Mouse (Mus musculus) liver, postnatal 0 days (tissue): ENCODE measurements around the gene Abat. TPM values are rescaled to one million over a fixed set of nuclear protein-coding genes. Genes with fewer than 3 reads are reported as not detected.

Experiments used
- ATAC-seq: fragments of 200-750 bp; cut with Nextera tagmentation; 2 replicates; pipeline ENCODE4 v1.8.0; 2017; ENCODE audit warnings: mild to moderate bottlenecking, moderate library complexity
- DNase-seq: peaks from one replicate; pipeline ENCODE4 v3.0.0-alpha.2; 2016
- H3K27ac ChIP-seq: fragments of 300-500 bp; sonication (generic); 2 replicates; pipeline ENCODE4 v1.5.1; 2014; ENCODE audit warnings: antibody characterized with exemption, moderate library complexity, mild to moderate bottlenecking, low read depth
- H3K27me3 ChIP-seq: fragments of 300-500 bp; sonication (generic); 2 replicates; pipeline ENCODE4 v1.6.1; 2014; ENCODE audit warnings: low read length, control low read depth, mixed read lengths; ENCODE audit not compliant: insufficient read depth
- H3K36me3 ChIP-seq: fragments of 300-500 bp; sonication (generic); replicated peaks from 2 replicates; pipeline ENCODE4 v1.6.1; 2014; ENCODE audit warnings: mild to moderate bottlenecking, control low read depth, low read length, moderate library complexity, mixed read lengths; ENCODE audit not compliant: insufficient read depth
- H3K4me1 ChIP-seq: fragments of 300-500 bp; sonication (generic); 2 replicates; pipeline ENCODE4 v1.6.1; 2014; ENCODE audit warnings: antibody characterized with exemption, mild to moderate bottlenecking, control low read depth; ENCODE audit not compliant: insufficient read depth
- H3K4me2 ChIP-seq: fragments of 300-500 bp; sonication (generic); 2 replicates; pipeline ENCODE4 v1.6.1; 2014; ENCODE audit warnings: low read depth, mild to moderate bottlenecking, low read length, moderate library complexity, mixed read lengths
- H3K4me3 ChIP-seq: fragments of 300-500 bp; sonication (generic); 2 replicates; pipeline ENCODE4 v1.5.1; 2014; ENCODE audit warnings: low read depth, low read length
- H3K9ac ChIP-seq: fragments of 300-500 bp; sonication (generic); replicated peaks from 2 replicates; pipeline ENCODE4 v1.6.1; 2014; ENCODE audit warnings: mild to moderate bottlenecking, moderate library complexity
- H3K9me3 ChIP-seq: fragments of 300-500 bp; sonication (generic); 2 replicates; pipeline ENCODE4 v1.6.1; 2016; ENCODE audit warnings: mild to moderate bottlenecking, control low read depth, low read length, mixed read lengths
- CTCF ChIP-seq: sonication (generic); IDR thresholded peaks from 2 replicates; pipeline ENCODE4 v1.5.1; 2016; ENCODE audit warnings: antibody characterized with exemption, low read depth
- EP300 ChIP-seq: IDR thresholded peaks from 2 replicates; pipeline ENCODE4 v1.6.1; 2016; ENCODE audit warnings: antibody characterized with exemption, low read depth, mild to moderate bottlenecking
- WGBS: fragments of 180-500 bp; shearing (Covaris S2); extraction: QIAGEN DNeasy Blood & Tissue Kit; methylation state at CpG from one replicate; pipeline ENCODE4 v1.1.7; 2014; ENCODE audit not compliant: insufficient replicate concordance; 5-methylcytosine and 5-hydroxymethylcytosine counted together
- polyA plus RNA-seq: library from polyadenylated mRNA; unstranded; fragments of >200 nt; fragmentation: Nextera tagmentation; extraction: Ambion mirVana; gene quantifications from 2 replicates; pipeline ENCODE4 v1.2.1, GENCODE M21; 2015

Abat gene
- polyA plus RNA-seq, 1 experiment from 2014 or later = 37.8 TPM

GRCm38 (mm10) chr16:8514180-8514579 lies 951 bp downstream of the Abat start:
- no peaks in the 10 kb centered on the region; the same call in 1 of the 2 replicates for H3K36me3 ChIP-seq
- no peaks in the 10 kb centered on the region for H3K27me3 ChIP-seq

DNA sequence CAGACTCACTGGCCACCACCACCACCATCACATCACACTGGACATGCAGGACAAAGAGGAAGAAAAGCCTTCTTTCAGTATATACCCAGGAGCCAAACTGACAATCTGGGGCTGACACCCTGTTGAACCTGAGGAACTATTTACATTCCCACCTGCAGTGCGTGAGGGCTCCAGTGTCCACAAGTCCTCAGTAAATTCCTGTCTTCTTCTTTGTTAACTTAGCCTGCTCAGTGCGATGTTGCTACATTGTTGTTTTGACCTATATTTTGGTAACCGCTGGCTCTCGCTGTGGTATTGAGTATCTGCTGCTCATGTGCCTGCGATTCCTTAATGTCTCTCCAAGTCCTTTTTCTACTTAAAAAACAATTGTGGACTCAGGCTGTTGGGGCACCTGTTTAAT lies 7.3 kb downstream of the Abat start:
- no peak overlapping the region for H3K9ac ChIP-seq
- H3K36me3 ChIP-seq = no peaks in the 10 kb centered on the region; the same call in 1 of the 2 replicates
- no peak for DNase-seq
- peak; percentile 55 for ATAC-seq
- peaks cover 16% of the 10 kb centered on the region for H3K4me1 ChIP-seq
- no peak overlapping the region; the same call in 1 of the 2 replicates for H3K4me2 ChIP-seq
- 53% methylated on average over 5 of the region's 5 CpGs for WGBS
- H3K27me3 ChIP-seq = no peaks in the 10 kb centered on the region
- no peak for TF ChIP-seq CTCF
- no peak for TF ChIP-seq EP300
- H3K27ac ChIP-seq = peak overlapping the region; percentile 58
- no peaks in the 10 kb centered on the region for H3K9me3 ChIP-seq
- no peak overlapping the region for H3K4me3 ChIP-seq

More at GRCm38 (mm10) chr16:8514180-8514579, 951 bp downstream of the Abat start:
- peak; percentile 55 for DNase-seq
- Histone ChIP-seq H3K9me3 (no peaks in the 10 kb centered on the region), H3K4me2 (peak overlapping the region; percentile 72), H3K9ac (peak overlapping the region; percentile 65), H3K4me3 (peak overlapping the region; percentile 58), H3K4me1 (peaks cover 5% of the 10 kb centered on the region; the same call in 1 of the 2 replicates), H3K27ac (peak overlapping the region; percentile 89)
- WGBS = 51% methylated on average over 4 of the region's 4 CpGs
- ATAC-seq = no peak
- TF ChIP-seq EP300 (no peak), CTCF (no peak)

- Histone ChIP-seq H3K36me3 (no peaks in the 10 kb centered on the region; the same call in 1 of the 2 replicates), H3K27ac (peak overlapping the region; percentile 1; the same call in 1 of the 2 replicates), H3K4me1 (peaks cover 19% of the 10 kb centered on the region), H3K27me3 (no peaks in the 10 kb centered on the region), H3K9ac (no peak overlapping the region), H3K4me2 (no peak overlapping the region), H3K4me3 (no peak overlapping the region), H3K9me3 (no peaks in the 10 kb centered on the region)
- TF ChIP-seq CTCF (no peak), EP300 (no peak)
- no peak for ATAC-seq
- DNase-seq = no peak
- 36% methylated on average over 4 of the region's 4 CpGs for WGBS
These were observed 8.1 kb downstream of the Abat start for GRCm38 (mm10) chr16:8521322-8521721.

DNA sequence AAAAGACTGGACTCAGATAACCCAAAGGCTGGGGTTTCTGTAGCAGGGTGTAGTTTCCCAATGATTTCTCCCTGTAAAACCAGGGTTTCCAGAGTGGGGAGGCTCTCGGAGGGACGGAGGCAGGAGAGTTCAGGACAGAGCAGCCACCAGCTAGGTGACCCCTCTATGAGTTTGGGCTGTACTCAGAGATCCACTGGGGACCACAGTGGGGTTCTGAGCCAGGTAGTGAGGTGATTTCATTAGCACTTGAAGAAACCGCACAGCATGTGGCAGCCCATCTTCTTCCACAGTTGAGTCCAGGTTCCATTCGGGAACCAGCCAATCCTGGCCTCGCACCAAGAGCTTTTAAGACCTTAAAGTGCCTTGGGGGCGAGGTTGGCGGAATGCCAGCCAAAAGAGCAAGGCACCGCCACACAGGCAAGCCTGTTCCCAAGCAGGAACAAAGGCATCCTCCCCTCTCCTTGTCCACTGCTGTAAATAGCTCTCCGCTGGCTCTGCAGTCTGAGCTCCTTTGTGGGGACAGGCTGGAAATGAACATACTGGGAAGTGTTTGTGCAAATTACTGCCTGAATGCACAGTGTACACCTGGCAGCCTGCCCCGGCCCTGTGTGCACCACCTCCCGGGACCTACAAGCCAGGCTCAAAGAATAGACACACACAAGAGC lies 10.4 kb downstream of the Abat start:
- Histone ChIP-seq H3K36me3 (0 out of 2 replicates have a peak, but pooled peaks cover 2% of the 10 kb centered on the region), H3K9me3 (no peaks in the 10 kb centered on the region), H3K9ac (no peak overlapping the region), H3K4me1 (peaks cover 19% of the 10 kb centered on the region), H3K4me2 (no peak overlapping the region), H3K27me3 (no peaks in the 10 kb centered on the region), H3K4me3 (no peak overlapping the region), H3K27ac (peak overlapping the region; percentile 25; the same call in 1 of the 2 replicates)
- ATAC-seq = peak; percentile 22; the same call in 1 of the 2 replicates
- DNase-seq = peak; percentile 38
- TF ChIP-seq EP300 (no peak), CTCF (no peak)
- WGBS = 44% methylated on average over 11 of the region's 11 CpGs

GRCm38 (mm10) chr16:8524163-8524847 lies 11.1 kb downstream of the Abat start:
- Histone ChIP-seq H3K27me3 (no peaks in the 10 kb centered on the region), H3K4me3 (no peak overlapping the region), H3K27ac (no peak overlapping the region), H3K9ac (no peak overlapping the region), H3K4me2 (no peak overlapping the region), H3K9me3 (no peaks in the 10 kb centered on the region), H3K4me1 (peaks cover 19% of the 10 kb centered on the region), H3K36me3 (0 out of 2 replicates have a peak, but pooled peaks cover 2% of the 10 kb centered on the region)
- ATAC-seq = no peak
- WGBS = 74% methylated on average over 16 of the region's 16 CpGs
- DNase-seq = no peak
- TF ChIP-seq CTCF (no peak), EP300 (no peak)

- Histone ChIP-seq H3K4me3 (no peak overlapping the region), H3K27me3 (no peaks in the 10 kb centered on the region), H3K27ac (peak overlapping the region; percentile 11; the same call in 1 of the 2 replicates), H3K4me2 (no peak overlapping the region), H3K4me1 (peaks cover 15% of the 10 kb centered on the region), H3K9me3 (no peaks in the 10 kb centered on the region), H3K36me3 (0 out of 2 replicates have a peak, but pooled peaks cover 2% of the 10 kb centered on the region), H3K9ac (no peak overlapping the region)
- WGBS = 45% methylated on average over 3 of the region's 3 CpGs
- no peak for ATAC-seq
- TF ChIP-seq EP300 = no peak
- TF ChIP-seq CTCF = no peak
- no peak for DNase-seq
These were observed 12.1 kb downstream of the Abat start for GRCm38 (mm10) chr16:8525293-8525692.
